Mouse (Mus musculus): ENCODE results near the gene Tmeff2. TPM values are rescaled to one million over a fixed set of nuclear protein-coding genes. Genes with fewer than 3 reads are reported as not detected.

The Tmeff2 gene
- polyA plus RNA-seq, 1 experiment from 2014 or later = 7.2 TPM

DNA sequence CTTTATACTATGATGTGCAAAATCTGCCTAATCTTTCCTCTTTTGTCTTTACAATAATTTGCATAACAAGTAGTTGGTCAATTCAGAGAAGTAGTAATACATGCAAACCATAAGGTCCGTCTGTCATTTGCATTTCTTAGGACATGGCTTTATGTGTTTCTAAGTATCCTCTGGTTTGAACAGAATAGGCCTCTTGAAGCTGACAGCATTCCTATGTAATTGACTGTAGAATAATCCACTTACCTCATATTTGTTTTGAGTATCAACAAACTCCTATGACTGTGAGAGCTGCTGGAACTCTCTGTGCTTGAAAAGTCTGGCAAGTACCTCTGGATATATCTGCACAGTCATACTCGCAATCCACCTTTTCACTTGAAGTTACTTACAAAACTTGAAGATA, 194.3 kb downstream of the Tmeff2 start:
- peaks cover 7% of the 10 kb centered on the region for H3K4me1 ChIP-seq
- no peak for DNase-seq (ENCODE audit: low spot score)
- no peak overlapping the region for H3K4me3 ChIP-seq
- no peaks in the 10 kb centered on the region for H3K36me3 ChIP-seq (replicated peaks)
- no peak overlapping the region for H3K27ac ChIP-seq (replicated peaks)
- H3K27me3 ChIP-seq (replicated peaks; ENCODE audit: low read depth, poor library complexity, severe bottlenecking) = no peaks in the 10 kb centered on the region
- H3K9me3 ChIP-seq = no peaks in the 10 kb centered on the region
- 69% methylated on average over 2 of the region's 2 CpGs for WGBS

DNA sequence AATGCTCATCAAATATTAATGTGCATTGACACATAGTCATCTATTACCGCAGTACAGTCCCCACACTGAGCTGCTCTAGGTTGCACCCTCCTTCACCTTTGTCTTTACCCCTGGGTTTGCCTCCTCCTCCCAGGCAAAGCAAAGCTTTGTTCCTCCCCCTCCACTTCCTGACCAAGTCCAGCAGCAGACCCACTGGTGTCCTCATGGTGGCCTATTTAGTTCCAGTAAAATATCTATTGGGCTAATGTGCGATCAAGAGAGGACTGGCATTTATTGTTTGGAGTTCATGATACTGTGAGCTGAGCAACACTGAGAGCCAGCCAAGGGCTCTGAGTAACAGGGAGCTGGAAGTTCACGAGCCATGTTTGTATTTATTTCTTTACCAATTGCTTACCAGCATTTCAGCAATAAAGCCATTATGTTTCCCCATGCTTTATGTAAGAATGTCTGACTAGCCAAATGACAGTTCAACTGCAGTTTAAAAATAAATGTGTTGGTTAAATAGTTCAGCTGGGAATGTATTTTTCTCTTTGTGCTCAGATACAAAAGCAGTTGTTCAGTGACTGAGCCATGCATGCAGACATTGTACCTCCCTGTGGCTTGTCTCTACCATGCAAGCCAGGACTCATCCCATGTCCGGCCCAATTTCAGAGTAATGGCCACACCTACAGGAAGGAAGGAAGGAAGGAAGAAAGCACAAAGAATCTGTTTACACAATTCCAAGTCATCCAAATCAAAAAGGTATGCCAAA, 196.6 kb downstream of the Tmeff2 start:
- H3K4me3 ChIP-seq = no peak overlapping the region
- 81% methylated on average over 4 of the region's 4 CpGs for WGBS
- no peak for DNase-seq (ENCODE audit: low spot score)
- H3K27me3 ChIP-seq (replicated peaks; ENCODE audit: low read depth, poor library complexity, severe bottlenecking) = no peaks in the 10 kb centered on the region
- no peak overlapping the region for H3K27ac ChIP-seq (replicated peaks)
- H3K9me3 ChIP-seq = no peaks in the 10 kb centered on the region
- peaks cover 7% of the 10 kb centered on the region for H3K4me1 ChIP-seq
- H3K36me3 ChIP-seq (replicated peaks) = no peaks in the 10 kb centered on the region

DNA sequence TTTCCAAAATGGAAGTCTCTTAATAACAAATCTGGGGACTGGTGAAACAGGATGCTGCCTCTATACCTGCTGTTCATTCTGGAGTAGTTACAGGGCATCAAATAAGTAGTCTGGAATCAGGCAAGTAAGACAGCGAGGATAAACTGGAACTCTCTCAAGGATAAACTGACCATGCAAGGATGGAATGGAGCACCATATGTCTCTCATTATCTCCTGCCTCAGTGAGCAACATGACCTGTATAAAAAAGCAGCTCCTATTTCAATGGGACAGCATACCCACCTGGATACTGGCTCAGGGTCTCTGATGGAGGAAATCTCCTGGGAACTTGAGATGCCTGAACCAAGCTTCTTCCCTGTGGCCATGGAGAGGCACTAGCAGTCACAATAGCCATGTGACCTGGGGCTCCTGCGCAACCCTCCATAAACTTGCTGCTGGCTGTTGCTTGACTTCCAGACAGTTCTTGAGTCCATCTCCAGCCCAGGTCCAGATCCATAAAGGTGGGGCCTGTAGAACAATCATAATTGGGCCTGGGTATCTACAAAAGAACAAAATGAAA, 200.7 kb downstream of the Tmeff2 start:
- no peaks in the 10 kb centered on the region for H3K9me3 ChIP-seq
- DNase-seq (ENCODE audit: low spot score) = no peak
- H3K4me3 ChIP-seq = no peak overlapping the region
- no peak overlapping the region for H3K27ac ChIP-seq (replicated peaks)
- 74% methylated on average over 2 of the region's 2 CpGs for WGBS
- H3K36me3 ChIP-seq (replicated peaks) = no peaks in the 10 kb centered on the region
- H3K27me3 ChIP-seq (replicated peaks; ENCODE audit: low read depth, poor library complexity, severe bottlenecking) = no peaks in the 10 kb centered on the region
- peaks cover 7% of the 10 kb centered on the region for H3K4me1 ChIP-seq

DNA sequence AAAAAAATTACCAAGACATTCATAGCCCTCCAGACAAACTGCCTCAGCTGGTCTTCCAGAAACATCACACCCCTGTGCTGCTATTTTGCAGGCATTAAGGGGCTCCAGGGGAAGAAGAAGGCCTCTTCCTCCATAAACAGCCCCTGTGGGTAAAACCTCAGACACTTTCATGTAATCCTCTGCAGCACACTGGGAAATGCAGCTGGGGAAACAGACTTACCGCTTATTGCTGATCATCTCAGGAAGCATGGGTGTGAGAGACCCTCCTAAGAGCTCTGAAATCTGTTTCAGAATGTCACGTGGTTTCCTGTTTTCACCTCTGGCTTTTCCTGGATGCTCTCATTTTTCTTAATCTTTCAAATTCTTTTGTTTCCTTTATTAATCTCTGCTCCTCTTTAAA, 204.3 kb downstream of the Tmeff2 start:
- no peaks in the 10 kb centered on the region; the same call in 1 of the 2 replicates for H3K4me1 ChIP-seq
- H3K27ac ChIP-seq (replicated peaks) = no peak overlapping the region
- H3K4me3 ChIP-seq = no peak overlapping the region
- 49% methylated on average over 2 of the region's 2 CpGs for WGBS
- no peaks in the 10 kb centered on the region for H3K9me3 ChIP-seq
- no peaks in the 10 kb centered on the region for H3K36me3 ChIP-seq (replicated peaks)
- DNase-seq (ENCODE audit: low spot score) = no peak
- no peaks in the 10 kb centered on the region for H3K27me3 ChIP-seq (replicated peaks; ENCODE audit: low read depth, poor library complexity, severe bottlenecking)

DNA sequence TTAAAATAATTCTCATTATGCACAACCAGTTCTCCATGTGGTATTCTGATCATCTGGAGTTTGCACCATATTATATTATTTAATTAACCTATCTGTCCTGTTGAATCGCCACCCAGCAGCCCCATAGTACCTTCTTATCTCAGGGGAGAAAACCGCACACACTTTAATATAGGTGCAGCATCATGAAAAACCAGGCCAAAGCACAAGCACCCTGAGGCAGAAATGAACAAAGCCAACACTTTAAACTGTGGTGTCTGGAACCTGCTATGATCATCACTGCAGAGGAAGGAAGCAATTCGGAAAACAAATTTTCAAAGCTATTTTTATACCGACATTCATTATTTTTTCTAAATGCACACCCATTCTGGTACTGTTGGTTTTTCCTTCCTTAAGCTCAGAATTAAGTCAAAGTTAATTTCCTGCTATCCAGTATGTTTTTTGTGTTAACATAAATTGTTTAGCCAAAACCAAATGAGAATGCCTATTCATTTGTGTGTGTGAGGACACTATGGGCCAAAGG, 206.0 kb downstream of the Tmeff2 start:
- no peak overlapping the region for H3K27ac ChIP-seq (replicated peaks)
- H3K27me3 ChIP-seq (replicated peaks; ENCODE audit: low read depth, poor library complexity, severe bottlenecking) = no peaks in the 10 kb centered on the region
- H3K4me3 ChIP-seq = no peak overlapping the region
- H3K4me1 ChIP-seq = no peaks in the 10 kb centered on the region; the same call in 1 of the 2 replicates
- WGBS = 76% methylated on average over 4 of the region's 4 CpGs
- DNase-seq (ENCODE audit: low spot score) = no peak
- H3K36me3 ChIP-seq (replicated peaks) = no peaks in the 10 kb centered on the region
- H3K9me3 ChIP-seq = no peaks in the 10 kb centered on the region

DNA sequence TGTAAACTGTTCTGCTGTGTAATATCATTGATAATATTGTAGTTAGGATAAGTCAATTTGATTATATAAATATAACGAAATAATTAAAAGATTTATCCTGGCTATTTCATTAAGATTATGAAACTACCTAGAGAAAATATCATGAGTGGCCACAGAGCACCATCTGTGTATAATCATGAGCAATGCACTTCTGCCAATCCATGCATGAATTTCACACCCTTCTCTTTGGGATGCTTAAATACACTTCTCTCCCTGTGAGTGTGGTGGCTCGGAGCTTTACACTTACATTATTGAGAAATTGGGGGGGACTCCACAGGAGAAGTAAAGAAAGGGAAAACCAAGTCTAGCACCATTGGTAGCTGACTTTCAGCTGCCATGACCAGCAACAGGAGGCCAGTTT, 206.9 kb downstream of the Tmeff2 start:
- no peak for DNase-seq (ENCODE audit: low spot score)
- Histone ChIP-seq H3K36me3 (replicated peaks) (no peaks in the 10 kb centered on the region), H3K27ac (replicated peaks) (no peak overlapping the region), H3K4me1 (no peaks in the 10 kb centered on the region; the same call in 1 of the 2 replicates), H3K9me3 (no peaks in the 10 kb centered on the region), H3K27me3 (replicated peaks; ENCODE audit: low read depth, poor library complexity, severe bottlenecking) (no peaks in the 10 kb centered on the region), H3K4me3 (no peak overlapping the region)
- 64% methylated on average over 2 of the region's 2 CpGs for WGBS

DNA sequence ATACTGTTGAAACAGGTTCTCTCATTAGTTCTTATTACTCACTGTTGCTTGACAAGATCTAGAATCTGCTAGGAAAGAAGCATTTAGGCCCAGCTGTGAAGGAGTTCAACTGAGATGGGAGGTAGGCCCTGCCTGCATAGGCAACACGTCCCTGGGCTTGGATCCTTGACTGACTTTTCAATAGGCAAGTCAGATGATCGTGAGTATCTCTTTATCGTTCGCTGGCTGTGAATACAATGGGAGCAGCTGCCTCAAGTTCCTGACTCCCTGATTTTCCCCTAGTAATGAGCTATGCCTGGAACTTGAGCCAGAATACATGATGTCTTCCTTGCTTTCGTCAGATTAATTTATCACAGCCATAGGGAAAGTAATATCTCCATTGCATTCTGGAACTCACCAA, 214.3 kb downstream of the Tmeff2 start:
- Histone ChIP-seq H3K9me3 (no peaks in the 10 kb centered on the region), H3K4me3 (no peak overlapping the region), H3K27me3 (replicated peaks; ENCODE audit: low read depth, poor library complexity, severe bottlenecking) (no peaks in the 10 kb centered on the region), H3K4me1 (no peaks in the 10 kb centered on the region), H3K27ac (replicated peaks) (no peak overlapping the region), H3K36me3 (replicated peaks) (no peaks in the 10 kb centered on the region)
- WGBS = 82% methylated on average over 5 of the region's 5 CpGs
- DNase-seq (ENCODE audit: low spot score) = no peak

DNA sequence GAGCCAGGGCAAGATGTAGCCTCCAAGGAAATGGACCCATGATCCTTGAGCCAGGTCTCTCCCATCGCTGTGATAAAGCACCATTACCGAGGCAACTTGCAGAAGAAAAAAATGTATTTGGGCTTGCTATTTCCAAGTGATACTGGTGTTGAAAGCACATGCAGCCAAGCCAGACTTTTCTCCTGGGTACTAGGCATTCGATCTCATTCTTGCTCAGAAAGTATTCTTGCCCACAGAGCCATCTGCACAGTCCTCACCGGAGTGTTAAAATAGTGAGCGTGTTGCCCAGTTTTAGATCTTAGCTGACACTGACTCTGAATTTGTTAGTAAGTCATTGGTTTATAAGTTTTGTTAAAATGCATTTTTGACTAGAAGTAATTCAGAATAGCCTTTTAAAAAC, 215.3 kb downstream of the Tmeff2 start:
- Histone ChIP-seq H3K4me3 (no peak overlapping the region), H3K4me1 (no peaks in the 10 kb centered on the region), H3K27me3 (replicated peaks; ENCODE audit: low read depth, poor library complexity, severe bottlenecking) (no peaks in the 10 kb centered on the region), H3K27ac (replicated peaks) (no peak overlapping the region), H3K9me3 (no peaks in the 10 kb centered on the region), H3K36me3 (replicated peaks) (no peaks in the 10 kb centered on the region)
- DNase-seq (ENCODE audit: low spot score) = no peak
- 90% methylated on average over 5 of the region's 5 CpGs for WGBS

DNA sequence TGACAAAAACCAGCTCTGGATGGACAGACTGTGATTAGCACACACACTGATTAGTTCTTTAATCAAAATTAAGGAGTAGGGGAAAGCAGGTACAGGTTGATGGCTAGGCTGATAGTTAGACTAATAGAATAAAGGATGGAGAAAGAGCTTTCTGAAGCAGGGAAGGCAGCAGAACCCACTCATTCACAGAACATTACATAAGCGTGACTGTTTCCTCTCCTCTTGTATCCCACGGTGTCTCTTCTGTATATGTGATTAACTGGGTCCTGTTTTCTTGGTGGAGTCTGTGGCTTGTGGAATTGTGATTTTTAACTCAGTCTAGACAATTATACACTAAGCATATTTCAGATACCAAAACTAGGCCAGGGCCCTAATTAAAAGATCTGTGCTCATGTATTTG, 217.4 kb downstream of the Tmeff2 start:
- DNase-seq (ENCODE audit: low spot score) = no peak
- Histone ChIP-seq H3K9me3 (no peaks in the 10 kb centered on the region), H3K27me3 (replicated peaks; ENCODE audit: low read depth, poor library complexity, severe bottlenecking) (no peaks in the 10 kb centered on the region), H3K27ac (replicated peaks) (no peak overlapping the region), H3K36me3 (replicated peaks) (no peaks in the 10 kb centered on the region), H3K4me1 (no peaks in the 10 kb centered on the region), H3K4me3 (no peak overlapping the region)
- 93% methylated on average over 2 of the region's 2 CpGs for WGBS

DNA sequence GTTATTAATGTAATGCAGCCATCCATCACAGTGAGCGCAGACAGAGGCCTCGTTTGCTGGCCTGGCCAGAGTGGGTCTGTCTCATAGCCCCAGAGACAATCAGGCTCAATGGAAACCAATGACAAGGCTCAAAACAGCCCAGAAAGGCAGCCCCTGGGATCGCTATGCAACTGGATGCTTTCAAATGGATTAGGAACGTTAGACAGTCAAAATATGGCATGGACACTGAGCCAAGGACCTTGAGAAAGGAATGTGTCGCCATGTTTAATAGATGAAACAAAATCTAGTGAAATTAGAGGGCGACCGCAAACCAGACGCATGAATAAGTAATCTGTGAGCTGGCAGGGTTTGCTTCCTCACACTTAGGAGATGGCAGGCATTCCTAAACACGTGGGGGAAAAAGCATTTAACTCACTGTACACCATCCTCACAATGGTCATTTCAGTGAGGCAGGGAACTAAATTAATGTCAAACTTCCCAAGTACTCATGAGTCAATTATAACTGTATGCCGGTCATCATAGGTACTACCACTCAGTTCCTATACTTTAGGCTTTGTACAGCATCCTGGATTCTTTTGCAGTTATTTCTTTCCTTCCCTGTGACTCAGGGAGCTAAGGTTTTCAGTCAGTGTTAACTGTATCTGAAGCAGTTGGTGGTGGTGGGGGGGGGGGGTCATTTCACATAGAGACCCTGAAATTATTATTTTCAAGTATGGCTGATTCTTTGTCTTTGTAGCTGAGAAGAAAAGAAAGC, 225.4 kb downstream of the Tmeff2 start:
- WGBS = 81% methylated on average over 10 of the region's 10 CpGs
- Histone ChIP-seq H3K4me1 (no peaks in the 10 kb centered on the region), H3K27ac (replicated peaks) (no peak overlapping the region), H3K36me3 (replicated peaks) (no peaks in the 10 kb centered on the region), H3K4me3 (no peak overlapping the region), H3K9me3 (no peaks in the 10 kb centered on the region), H3K27me3 (replicated peaks; ENCODE audit: low read depth, poor library complexity, severe bottlenecking) (no peaks in the 10 kb centered on the region)
- DNase-seq (ENCODE audit: low spot score) = no peak

DNA sequence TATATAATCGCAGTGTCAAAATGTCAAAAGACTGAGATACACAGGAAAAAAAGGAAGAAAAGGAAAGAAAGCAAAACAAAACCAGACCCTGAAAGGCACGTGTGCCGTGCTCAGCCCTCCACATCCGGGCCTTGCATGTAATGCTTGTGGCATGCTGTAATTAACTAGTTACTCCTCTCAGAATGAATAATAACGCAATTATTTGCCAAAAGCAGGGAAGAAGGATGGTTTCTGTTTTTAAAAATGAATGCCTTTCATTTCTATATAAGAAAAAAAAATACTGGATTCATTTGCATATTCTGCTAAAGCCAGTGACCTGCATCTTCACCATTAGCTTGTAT, 225.9 kb downstream of the Tmeff2 start:
- WGBS = 70% methylated on average over 5 of the region's 5 CpGs
- Histone ChIP-seq H3K4me3 (no peak overlapping the region), H3K9me3 (no peaks in the 10 kb centered on the region), H3K36me3 (replicated peaks) (no peaks in the 10 kb centered on the region), H3K27me3 (replicated peaks; ENCODE audit: low read depth, poor library complexity, severe bottlenecking) (no peaks in the 10 kb centered on the region), H3K4me1 (no peaks in the 10 kb centered on the region), H3K27ac (replicated peaks) (no peak overlapping the region)
- no peak for DNase-seq (ENCODE audit: low spot score)

DNA sequence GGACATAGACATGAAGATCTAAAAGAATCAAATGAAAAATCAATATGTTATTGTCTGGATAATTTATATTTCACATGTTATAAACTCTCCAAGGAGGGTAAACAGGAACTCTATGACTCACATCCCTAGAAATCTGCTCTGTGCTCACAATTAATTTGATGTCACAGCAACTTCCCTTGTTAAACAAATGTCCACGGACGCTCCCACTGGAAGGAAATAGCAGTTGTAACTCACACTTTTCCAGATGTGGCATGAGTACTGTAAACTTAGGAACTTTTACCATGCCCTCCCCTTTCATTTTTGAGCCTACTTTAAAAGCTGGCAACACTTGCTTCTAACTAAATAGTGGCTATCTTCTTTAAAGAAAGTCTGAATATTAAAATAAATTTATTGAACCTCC, 236.3 kb downstream of the Tmeff2 start:
- DNase-seq (ENCODE audit: low spot score) = no peak
- Histone ChIP-seq H3K27me3 (replicated peaks; ENCODE audit: low read depth, poor library complexity, severe bottlenecking) (no peaks in the 10 kb centered on the region), H3K4me1 (no peaks in the 10 kb centered on the region), H3K27ac (replicated peaks) (no peak overlapping the region), H3K4me3 (no peak overlapping the region), H3K9me3 (no peaks in the 10 kb centered on the region), H3K36me3 (replicated peaks) (no peaks in the 10 kb centered on the region)
- WGBS = 58% methylated on average over 2 of the region's 2 CpGs

DNA sequence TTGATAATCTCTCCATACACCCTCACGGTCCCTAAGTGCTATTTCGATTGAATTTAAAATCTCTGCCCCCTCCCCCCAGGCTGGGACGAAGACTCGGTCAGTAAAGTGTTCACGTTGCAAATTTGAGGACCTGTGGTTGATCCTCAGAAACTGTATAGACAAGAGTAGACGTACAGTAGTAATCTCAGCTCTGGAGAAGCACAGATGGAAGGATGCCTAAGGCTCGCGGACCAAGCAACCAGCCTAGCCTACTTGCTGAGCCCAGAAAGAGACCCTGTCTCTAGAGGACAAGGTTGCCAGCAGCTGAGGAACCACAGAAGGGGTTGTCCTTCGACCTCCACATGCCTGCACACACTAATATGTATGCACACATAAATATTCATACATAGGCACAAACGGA, 239.2 kb downstream of the Tmeff2 start:
- Histone ChIP-seq H3K4me3 (no peak overlapping the region), H3K4me1 (peaks cover 4% of the 10 kb centered on the region; the same call in 1 of the 2 replicates), H3K9me3 (no peaks in the 10 kb centered on the region), H3K27me3 (replicated peaks; ENCODE audit: low read depth, poor library complexity, severe bottlenecking) (no peaks in the 10 kb centered on the region), H3K27ac (replicated peaks) (no peak overlapping the region), H3K36me3 (replicated peaks) (no peaks in the 10 kb centered on the region)
- DNase-seq (ENCODE audit: low spot score) = no peak
- WGBS = 86% methylated on average over 10 of the region's 10 CpGs

Data from embryonic facial prominence, embryonic 10.5 days (tissue).